Mouse (Mus musculus) testis, postnatal 14 days (tissue): ENCODE results near the gene Slc7a11.
A peak's percentile ranks its signal among the peaks of the same experiment; 100 is the strongest.

Source experiments
- DNase-seq: peaks from one replicate; pipeline ENCODE4 v3.0.0; 2021; ENCODE audit warnings: low spot score

Slc7a11 gene

DNA sequence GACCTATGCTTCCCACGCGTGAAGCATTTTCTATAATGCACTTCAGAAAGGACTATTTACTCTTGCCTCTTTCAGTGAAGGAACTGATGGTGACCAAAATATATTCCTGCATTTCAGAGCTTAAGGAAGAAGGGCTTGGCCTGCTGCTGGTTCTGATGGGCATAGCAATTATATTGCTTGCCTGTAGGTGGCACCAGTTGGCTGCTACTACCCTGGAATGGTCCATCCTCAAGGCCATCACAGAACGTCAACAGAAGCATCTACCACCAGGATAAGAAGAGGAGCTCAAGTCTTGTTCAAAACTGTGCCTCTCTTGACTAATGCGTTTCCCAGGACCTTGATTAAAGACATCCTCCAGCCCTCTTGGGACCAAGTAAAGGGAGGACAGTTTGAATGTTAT is 139.3 kb downstream of the Slc7a11 start:
- DNase-seq: peak; percentile 13

DNA sequence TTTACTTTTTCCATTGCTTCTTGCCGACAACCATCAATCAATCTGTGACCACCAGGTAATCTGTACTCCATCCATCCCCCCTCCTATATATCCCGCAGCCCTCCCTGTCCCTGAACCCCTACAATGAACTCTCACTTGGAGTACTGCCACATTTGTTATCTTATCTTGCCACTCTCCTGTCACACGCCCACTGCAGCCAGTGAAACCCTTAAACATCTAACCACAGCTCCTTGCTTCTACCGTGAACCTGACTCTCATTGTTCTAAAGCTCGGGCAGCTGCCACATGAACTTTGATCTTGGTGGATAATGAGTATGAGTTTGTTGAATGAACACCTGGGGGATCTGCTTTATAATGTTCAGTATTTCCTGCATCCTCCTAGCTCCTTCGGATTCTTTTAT is 140.8 kb downstream of the Slc7a11 start:
- DNase-seq: no peak

DNA sequence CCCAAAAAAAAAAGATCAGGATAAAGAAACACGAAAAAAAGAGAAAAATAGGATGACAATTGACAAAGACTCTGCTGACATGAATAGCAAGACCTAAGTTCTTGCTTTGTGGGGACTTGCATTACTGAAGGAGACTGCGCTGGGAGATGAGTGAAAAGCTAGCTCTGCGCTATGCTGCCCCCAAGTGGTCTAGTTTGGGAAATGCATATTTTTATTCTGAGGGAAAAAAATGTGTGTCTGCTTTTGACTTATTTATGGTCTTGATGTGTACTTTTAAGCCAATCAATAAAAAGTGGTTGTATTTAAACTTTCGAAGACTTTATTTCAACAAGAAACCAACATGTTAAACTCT is 142.5 kb downstream of the Slc7a11 start:
- peak; percentile 22 for DNase-seq

- no peak for DNase-seq
Measured at GRCm38 (mm10) chr3:50300002-50300951, 143.1 kb downstream of the Slc7a11 start.

- DNase-seq: no peak
Measured at GRCm38 (mm10) chr3:50298366-50298991, 144.9 kb downstream of the Slc7a11 start.

- no peak for DNase-seq
Measured at GRCm38 (mm10) chr3:50296956-50297355, 146.5 kb downstream of the Slc7a11 start.

DNA sequence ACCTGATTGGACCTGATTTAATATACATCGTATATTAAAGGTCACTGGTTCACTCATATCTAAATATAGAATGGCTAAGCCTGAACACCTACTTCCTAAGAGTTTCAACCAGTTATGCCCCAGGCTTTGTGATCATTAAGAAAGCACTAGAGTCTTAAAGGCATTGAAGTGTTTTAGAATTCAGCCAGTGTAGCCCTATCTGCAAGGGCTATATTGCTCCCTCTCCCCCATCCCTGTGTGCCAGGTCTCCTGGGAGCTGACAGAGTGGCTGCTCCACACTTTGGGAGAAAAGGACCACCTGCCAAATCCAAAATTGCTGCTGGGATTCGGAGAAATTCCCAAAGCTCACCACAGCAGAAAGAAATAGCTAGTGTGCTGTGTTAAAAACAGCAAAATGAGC is 168.4 kb downstream of the Slc7a11 start:
- no peak for DNase-seq

GRCm38 (mm10) chr3:50272222-50272621 is 171.2 kb downstream of the Slc7a11 start:
- DNase-seq: no peak

- DNase-seq: no peak
Measured at GRCm38 (mm10) chr3:50269680-50270079, 173.7 kb downstream of the Slc7a11 start.

GRCm38 (mm10) chr3:50262547-50263087 is 180.8 kb downstream of the Slc7a11 start:
- no peak for DNase-seq

DNA sequence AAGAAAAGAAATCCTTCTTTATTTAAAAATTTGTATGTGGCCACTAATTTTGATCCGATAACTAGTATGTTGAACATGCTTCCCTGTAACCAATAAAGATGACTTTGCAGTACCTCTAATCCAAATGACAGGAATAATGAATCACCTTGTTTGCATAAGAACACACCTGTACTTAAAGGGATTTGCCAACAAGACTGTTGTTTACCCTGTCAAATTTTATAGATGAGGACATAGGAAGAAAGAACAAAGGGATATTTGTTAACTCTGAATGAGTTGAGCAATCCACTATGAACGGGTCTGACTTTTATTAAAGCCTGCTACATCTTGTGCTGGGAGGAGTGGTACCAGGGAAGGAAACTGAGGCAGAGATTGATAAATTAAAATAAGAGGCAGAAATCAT is 181.3 kb downstream of the Slc7a11 start:
- no peak for DNase-seq

DNA sequence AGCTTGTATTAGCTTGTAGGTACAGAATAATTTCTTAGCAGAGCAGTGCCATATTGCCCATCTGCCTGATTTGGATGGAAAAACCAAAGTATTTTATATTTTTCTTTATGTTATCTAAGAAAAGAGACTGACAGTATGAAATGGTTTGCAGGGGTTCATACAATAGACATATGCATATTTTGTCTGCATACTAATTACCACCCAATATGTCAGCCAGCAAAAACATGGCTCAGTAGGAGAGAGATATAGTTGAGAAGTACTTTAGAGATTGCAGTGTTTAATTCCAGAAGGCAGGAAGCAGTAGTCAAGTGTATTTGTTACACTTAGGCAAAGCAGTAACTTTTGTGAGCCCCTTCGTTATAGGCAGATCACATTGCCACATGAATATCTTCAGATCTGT is 182.7 kb downstream of the Slc7a11 start:
- no peak for DNase-seq

- no peak for DNase-seq
Measured at GRCm38 (mm10) chr3:50258852-50259251, 184.6 kb downstream of the Slc7a11 start.

DNA sequence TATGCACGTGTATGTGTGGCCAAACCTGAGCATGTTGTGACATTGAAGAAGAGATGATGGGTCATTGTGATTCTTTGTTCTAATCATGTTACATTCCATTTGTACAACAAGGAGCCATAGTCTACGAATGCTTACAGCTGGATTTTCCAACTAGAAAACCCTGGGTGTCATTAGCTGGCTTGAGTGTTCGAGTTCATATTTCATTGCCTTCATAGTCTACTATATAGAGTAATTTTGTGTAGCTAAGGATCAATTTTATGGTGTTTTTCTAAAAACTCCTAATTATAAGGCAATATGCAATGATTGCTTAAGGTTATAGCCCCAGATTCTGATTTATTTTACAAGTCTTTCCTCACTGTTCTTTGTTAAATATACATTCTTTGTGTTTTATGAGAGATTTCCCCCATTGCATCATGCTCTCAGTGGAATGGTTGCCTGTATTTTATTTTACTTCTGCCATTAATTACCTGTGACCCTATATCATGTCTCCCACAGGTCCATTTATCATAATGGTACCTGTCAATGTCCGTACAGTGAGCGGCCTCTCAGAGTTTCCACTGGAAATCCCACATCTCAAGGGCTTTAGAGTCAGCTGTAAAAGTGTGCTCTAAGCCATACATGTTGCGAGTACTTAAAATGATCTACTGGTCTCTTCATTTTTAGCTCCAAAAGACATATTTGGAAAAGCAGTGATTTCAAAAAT is 193.7 kb downstream of the Slc7a11 start:
- no peak for DNase-seq

- no peak for DNase-seq
Measured at GRCm38 (mm10) chr3:50235990-50236389, 207.4 kb downstream of the Slc7a11 start.

GRCm38 (mm10) chr3:50233144-50233543 is 210.3 kb downstream of the Slc7a11 start:
- DNase-seq: no peak

DNA sequence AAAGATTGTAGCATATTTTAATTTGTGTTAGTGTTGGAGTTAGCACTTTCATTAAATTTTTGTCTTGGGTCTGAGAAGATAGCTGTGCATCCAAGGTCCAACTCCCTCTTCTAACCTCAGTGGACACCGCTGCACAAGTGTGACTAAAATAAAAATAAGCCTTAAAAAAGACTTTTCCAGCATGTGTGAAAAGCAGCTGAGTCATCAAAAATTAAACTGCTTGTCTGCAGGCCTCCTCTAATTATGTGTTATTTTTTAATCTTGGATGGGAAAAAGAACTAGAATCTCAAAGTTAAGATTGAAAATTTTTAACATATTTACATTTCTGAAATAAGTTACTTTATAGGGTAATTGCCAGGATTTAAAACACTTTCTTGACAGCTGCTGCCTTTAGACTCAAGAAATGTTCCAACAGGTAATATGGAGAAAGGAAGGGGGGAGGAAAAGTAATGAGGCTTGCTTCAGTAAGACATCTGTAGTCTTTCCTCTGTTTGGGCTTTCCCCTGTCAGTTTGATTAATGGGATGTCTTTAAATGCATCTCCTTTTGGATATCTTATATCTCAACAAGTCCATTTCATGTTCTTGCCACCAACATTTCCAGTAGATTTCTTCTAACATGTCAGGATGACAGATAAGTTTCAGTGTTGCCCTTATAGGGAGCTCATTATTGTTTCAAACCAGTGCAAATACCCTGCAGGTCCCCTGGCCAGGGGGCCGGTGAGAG is 218.9 kb downstream of the Slc7a11 start:
- DNase-seq: no peak

DNA sequence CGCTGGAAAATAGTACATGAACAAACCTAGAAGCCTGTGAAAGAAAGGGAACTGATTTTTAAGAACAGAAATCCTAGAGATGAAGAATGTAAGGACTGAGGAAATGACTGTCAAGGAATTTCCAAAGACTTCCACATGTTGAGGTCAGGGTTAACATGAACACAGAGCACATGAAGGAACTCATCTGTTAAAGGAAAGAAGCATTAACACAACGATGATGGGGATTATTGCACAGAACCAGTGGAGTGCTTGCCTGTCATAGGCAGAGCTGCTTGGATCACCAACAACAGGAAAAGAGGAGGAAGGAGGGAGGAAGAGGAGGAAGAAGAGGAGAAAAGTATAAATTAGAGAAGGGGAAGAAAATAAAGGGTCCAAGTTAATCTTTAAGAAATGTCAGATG is 223.0 kb downstream of the Slc7a11 start:
- DNase-seq: no peak

DNA sequence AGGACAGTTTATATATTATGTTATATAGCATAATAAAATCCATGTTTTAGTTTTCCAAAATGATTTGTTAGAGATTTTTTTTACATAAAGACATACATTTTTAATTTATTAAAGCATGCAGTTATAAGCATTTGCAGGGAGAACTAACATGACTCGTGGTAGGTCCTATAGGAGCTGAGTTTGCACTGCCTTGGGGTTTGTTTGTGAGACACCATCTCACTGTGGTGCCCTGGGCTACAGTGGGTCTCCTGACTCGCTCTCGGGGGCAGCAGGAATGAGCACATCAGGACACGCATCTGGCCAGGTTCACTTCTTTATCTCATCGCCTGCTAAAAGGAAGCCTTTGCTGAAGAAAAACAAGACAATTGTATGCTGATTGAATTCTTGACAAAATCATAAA is 257.0 kb downstream of the Slc7a11 start:
- no peak for DNase-seq

DNA sequence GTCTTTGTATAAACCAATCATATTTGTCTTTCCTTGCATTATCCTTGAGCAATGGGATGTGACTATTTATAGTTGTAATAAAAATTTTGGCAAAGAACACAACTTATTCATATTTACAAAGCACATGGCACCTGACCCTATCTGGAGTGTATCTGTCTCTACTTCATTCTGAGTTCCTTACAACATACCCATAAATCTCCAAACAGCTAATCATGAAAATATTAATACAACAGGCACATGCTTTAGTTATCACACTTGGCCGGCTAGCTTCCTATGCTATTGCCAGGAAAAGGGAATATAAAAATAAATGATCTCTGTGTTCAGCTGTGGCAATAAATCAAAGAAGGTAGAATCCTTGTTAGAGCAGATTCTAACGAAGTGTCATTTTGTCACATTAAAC is 257.5 kb downstream of the Slc7a11 start:
- DNase-seq: no peak

- no peak for DNase-seq
Measured at GRCm38 (mm10) chr3:50160756-50161155, 282.7 kb downstream of the Slc7a11 start.

GRCm38 (mm10) chr3:50144144-50144543 is 299.3 kb downstream of the Slc7a11 start:
- DNase-seq: no peak
